Comparison of ENCODE assay signal across 17 mouse cellular contexts in genomic region chr11:110322266-110322665, GRCm38 (mm10).
"Had no signal": no experiment of that assay in that cellular context is flagged by ENCODE, and none has a peak within 500 bp of the region (broad histone marks: within the 10 kb centered on the region; RNA-seq: fewer than 3 reads in every experiment).

No protein-coding gene starts in this region.

- DNase-seq: lung, adult 18-20 months; lung, embryonic 14.5 days; lung, postnatal 10 days; lung, postnatal 4 days; right cerebral cortex, adult 18-20 months; right cerebral cortex, postnatal 25 days; right cerebral cortex, postnatal 4 days; spleen, adult 18-20 months; thymus, adult 18-20 months; thymus, postnatal 14 days; thymus, postnatal 36 days had no signal

- H3K9ac ChIP-seq: lung, embryonic 14.5 days; midbrain, embryonic 13.5 days; neural tube, embryonic 13.5 days; neural tube, embryonic 15.5 days had no signal

- H3K9me3 ChIP-seq: midbrain, embryonic 10.5 days; midbrain, embryonic 13.5 days; neural tube, embryonic 13.5 days; neural tube, embryonic 15.5 days had no signal

- H3K4me2 ChIP-seq: lung, embryonic 14.5 days; midbrain, embryonic 13.5 days; neural tube, embryonic 13.5 days; neural tube, embryonic 15.5 days had no signal

- H3K36me3 ChIP-seq: midbrain, embryonic 10.5 days; midbrain, embryonic 13.5 days had no signal

- ATAC-seq: midbrain, embryonic 13.5 days; midbrain, embryonic 16.5 days had no signal

- H3K4me3 ChIP-seq: midbrain, embryonic 10.5 days; midbrain, embryonic 13.5 days; myocyte; neural tube, embryonic 13.5 days; neural tube, embryonic 15.5 days had no signal

- H3K27ac ChIP-seq: midbrain, embryonic 10.5 days; midbrain, embryonic 13.5 days; neural tube, embryonic 13.5 days; neural tube, embryonic 15.5 days had no signal

- H3K27me3 ChIP-seq: midbrain, embryonic 13.5 days; neural tube, embryonic 13.5 days; neural tube, embryonic 15.5 days had no signal

- H3K4me1 ChIP-seq: midbrain, embryonic 13.5 days; neural tube, embryonic 13.5 days; neural tube, embryonic 15.5 days had no signal
